Mouse (Mus musculus): Measurements from ENCODE around the gene Ano4. TPM values are rescaled to one million over a fixed set of nuclear protein-coding genes. Genes with fewer than 3 reads are reported as not detected.

The Ano4 gene
- polyA plus RNA-seq, 1 experiment from 2014 or later: 8.9 TPM

DNA sequence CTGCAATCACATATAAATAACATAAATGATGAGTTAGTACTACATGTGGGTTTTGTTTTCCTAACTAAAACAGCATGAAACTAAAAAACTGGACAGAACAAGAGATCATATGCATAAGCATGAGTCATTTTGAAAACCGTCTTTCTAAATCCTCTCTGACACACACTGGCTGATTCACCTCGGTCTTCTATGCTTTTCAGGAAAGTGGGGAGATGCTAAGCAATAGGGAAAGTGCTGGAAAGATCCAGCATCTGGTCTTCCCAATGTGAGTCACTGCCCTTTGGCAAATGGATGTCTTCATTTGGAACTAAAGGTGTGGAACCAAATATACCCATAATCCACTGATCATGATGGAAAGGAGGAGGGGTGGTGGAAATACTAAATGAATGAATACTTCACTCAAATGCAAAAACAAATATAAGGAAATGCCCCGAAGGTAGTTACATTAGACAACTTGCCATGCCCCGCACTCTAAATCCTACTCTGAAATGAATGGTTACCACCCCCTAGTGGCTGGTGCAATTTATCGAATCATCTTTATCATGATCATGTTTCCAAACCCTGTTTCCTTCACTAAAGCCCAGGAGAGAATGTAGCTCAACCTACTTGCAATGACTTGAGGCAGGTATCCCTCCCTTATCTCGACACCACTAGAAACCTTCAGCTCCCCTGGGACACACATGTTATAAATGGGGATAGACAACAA lies 122.1 kb downstream of the Ano4 start:
- ATAC-seq (ENCODE audit: low FRiP score, low TSS enrichment) (no peak), DNase-seq (no peak)
- 79% methylated on average over 6 of the region's 6 CpGs for WGBS
- Histone ChIP-seq H3K4me3 (replicated peaks; ENCODE audit: low read depth, low read length) (no peak overlapping the region), H3K9ac (replicated peaks; ENCODE audit: low read length) (no peak overlapping the region), H3K4me2 (ENCODE audit: low read length) (no peak overlapping the region), H3K27ac (replicated peaks; ENCODE audit: low read depth, low read length) (no peak overlapping the region), H3K36me3 (ENCODE audit: control insufficient read depth, insufficient read depth, low read length) (no peaks in the 10 kb centered on the region), H3K27me3 (ENCODE audit: control insufficient read depth, insufficient read depth, low read length) (no peaks in the 10 kb centered on the region), H3K4me1 (ENCODE audit: control insufficient read depth, insufficient read depth, low read length) (no peaks in the 10 kb centered on the region), H3K9me3 (ENCODE audit: control insufficient read depth, low read length) (no peaks in the 10 kb centered on the region)

DNA sequence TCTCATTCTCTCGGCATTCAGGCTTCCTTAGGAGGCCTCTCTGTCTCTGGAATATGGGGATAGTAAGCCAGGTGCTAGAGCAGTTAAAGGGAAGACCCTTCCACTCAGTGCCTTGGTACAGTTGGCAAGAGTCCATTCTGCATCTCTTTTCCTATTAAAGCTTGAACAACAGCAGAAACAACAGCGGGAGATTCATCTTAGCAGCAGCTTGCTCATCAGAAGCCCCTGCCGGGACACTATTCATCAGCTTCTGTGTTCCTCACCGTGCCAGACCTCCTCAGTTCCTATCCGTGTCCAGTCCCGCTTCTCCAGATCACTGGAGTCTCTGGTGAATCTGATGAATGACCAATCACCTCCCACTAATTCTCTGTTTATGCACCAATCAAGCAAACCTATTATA lies 128.5 kb downstream of the Ano4 start:
- Histone ChIP-seq H3K36me3 (ENCODE audit: control insufficient read depth, insufficient read depth, low read length) (no peaks in the 10 kb centered on the region), H3K4me3 (replicated peaks; ENCODE audit: low read depth, low read length) (no peak overlapping the region), H3K9me3 (ENCODE audit: control insufficient read depth, low read length) (no peaks in the 10 kb centered on the region), H3K9ac (replicated peaks; ENCODE audit: low read length) (no peak overlapping the region), H3K4me1 (ENCODE audit: control insufficient read depth, insufficient read depth, low read length) (no peaks in the 10 kb centered on the region), H3K4me2 (ENCODE audit: low read length) (no peak overlapping the region), H3K27me3 (ENCODE audit: control insufficient read depth, insufficient read depth, low read length) (no peaks in the 10 kb centered on the region), H3K27ac (replicated peaks; ENCODE audit: low read depth, low read length) (no peak overlapping the region)
- 72% methylated on average over 6 of the region's 6 CpGs for WGBS
- DNase-seq (no peak), ATAC-seq (ENCODE audit: low FRiP score, low TSS enrichment) (no peak)

DNA sequence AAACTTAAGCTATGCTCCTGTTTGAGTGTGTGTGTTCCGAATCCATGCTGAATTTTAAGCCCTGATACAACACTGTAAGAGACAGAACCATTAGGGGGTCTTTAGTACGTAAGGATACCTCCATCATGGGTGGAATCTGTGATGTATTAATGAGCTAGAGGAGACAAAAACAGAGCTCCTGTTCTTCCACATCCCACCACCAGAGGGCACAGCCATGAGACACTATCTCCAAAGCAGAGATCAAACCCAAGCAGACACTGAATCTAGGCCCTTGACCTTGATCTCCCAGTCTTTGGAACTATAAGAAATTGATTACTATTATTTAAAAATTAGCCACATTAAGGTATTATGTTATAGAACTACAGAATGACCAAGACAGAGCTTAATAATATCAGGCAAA lies 138.7 kb downstream of the Ano4 start:
- WGBS: 49% methylated on average over 2 of the region's 2 CpGs

DNA sequence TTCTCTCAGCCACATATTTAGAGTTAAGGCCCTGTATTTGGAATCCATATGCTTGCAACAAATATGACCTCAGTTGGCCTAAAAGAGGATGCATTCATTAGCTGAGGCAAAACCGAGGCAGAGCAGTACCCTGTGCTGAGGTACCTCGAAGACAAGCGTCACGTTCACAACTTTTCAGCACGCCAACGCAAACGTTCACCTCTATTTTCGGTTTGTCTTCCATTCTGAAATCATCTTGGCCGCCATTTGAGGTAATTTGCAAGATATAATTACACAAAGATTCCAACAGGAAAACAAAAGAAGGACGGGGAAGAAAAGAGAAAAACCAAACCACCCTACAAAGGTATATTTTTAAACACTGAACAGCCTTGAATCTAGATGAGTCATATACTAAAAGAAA lies 148.1 kb downstream of the Ano4 start:
- no peaks in the 10 kb centered on the region for H3K4me1 ChIP-seq (ENCODE audit: control insufficient read depth, insufficient read depth, low read length)
- no peaks in the 10 kb centered on the region for H3K27me3 ChIP-seq (ENCODE audit: control insufficient read depth, insufficient read depth, low read length)
- H3K9ac ChIP-seq (replicated peaks; ENCODE audit: low read length): no peak overlapping the region
- H3K4me3 ChIP-seq (replicated peaks; ENCODE audit: low read depth, low read length): no peak overlapping the region
- H3K4me2 ChIP-seq (ENCODE audit: low read length): no peak overlapping the region
- H3K27ac ChIP-seq (replicated peaks; ENCODE audit: low read depth, low read length): no peak overlapping the region
- H3K9me3 ChIP-seq (ENCODE audit: control insufficient read depth, low read length): no peaks in the 10 kb centered on the region
- WGBS: 95% methylated on average over 10 of the region's 10 CpGs
- no peaks in the 10 kb centered on the region for H3K36me3 ChIP-seq (ENCODE audit: control insufficient read depth, insufficient read depth, low read length)
- DNase-seq (no peak), ATAC-seq (ENCODE audit: low FRiP score, low TSS enrichment) (no peak)

More for the DNA sequence above, 138.7 kb downstream of the Ano4 start:
- Histone ChIP-seq H3K4me1 (ENCODE audit: control insufficient read depth, insufficient read depth, low read length) (no peaks in the 10 kb centered on the region), H3K27ac (replicated peaks; ENCODE audit: low read depth, low read length) (no peak overlapping the region), H3K4me3 (replicated peaks; ENCODE audit: low read depth, low read length) (no peak overlapping the region), H3K27me3 (ENCODE audit: control insufficient read depth, insufficient read depth, low read length) (no peaks in the 10 kb centered on the region), H3K9ac (replicated peaks; ENCODE audit: low read length) (no peak overlapping the region), H3K36me3 (ENCODE audit: control insufficient read depth, insufficient read depth, low read length) (no peaks in the 10 kb centered on the region), H3K9me3 (ENCODE audit: control insufficient read depth, low read length) (no peaks in the 10 kb centered on the region), H3K4me2 (ENCODE audit: low read length) (no peak overlapping the region)
- DNase-seq: peak; percentile 60
- ATAC-seq (ENCODE audit: low FRiP score, low TSS enrichment): no peak

DNA sequence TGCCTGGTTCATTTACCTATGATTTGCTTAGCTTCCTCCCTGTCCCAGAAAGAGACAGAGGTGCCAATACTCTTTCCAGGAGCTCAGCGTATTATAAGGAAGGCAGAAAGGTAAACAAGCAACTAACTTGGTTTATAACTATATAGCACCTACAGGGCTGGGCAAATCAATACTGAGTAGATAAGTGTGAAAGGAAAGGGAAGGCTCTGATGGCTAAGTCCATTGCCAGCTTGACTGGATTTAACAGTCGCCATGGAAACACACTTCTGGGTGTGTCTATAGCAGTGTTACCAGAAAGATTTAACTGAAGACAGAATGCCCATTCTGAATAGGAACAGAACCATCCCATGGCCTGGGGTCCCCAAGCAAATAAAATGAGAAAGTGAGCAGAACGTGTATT lies 149.5 kb downstream of the Ano4 start:
- ATAC-seq (ENCODE audit: low FRiP score, low TSS enrichment): no peak
- no peaks in the 10 kb centered on the region for H3K27me3 ChIP-seq (ENCODE audit: control insufficient read depth, insufficient read depth, low read length)
- no peak overlapping the region for H3K4me2 ChIP-seq (ENCODE audit: low read length)
- H3K27ac ChIP-seq (replicated peaks; ENCODE audit: low read depth, low read length): no peak overlapping the region
- H3K9ac ChIP-seq (replicated peaks; ENCODE audit: low read length): no peak overlapping the region
- peak; percentile 18 for DNase-seq
- no peaks in the 10 kb centered on the region for H3K4me1 ChIP-seq (ENCODE audit: control insufficient read depth, insufficient read depth, low read length)
- no peaks in the 10 kb centered on the region for H3K9me3 ChIP-seq (ENCODE audit: control insufficient read depth, low read length)
- no peak overlapping the region for H3K4me3 ChIP-seq (replicated peaks; ENCODE audit: low read depth, low read length)
- WGBS: 76% methylated on average over 3 of the region's 3 CpGs
- H3K36me3 ChIP-seq (ENCODE audit: control insufficient read depth, insufficient read depth, low read length): no peaks in the 10 kb centered on the region

DNA sequence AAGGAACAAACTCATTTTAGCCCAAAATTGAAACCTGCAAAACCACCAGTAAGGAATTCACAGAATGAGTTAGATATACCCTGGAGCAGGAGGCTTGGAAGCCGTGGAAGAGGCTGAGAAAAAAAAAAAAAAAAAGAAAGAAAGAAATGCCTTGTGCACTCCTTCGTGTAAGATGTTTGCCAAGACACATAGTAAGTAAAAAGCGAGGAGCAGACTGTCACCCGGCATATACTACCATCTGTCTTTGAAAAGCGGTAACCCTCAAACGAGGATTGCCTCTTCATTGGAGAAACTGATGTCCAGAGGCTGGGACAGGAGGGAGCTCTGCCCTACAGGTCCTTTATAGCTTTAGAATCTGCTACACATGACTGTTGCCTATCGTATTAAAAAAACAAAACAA lies 150.1 kb downstream of the Ano4 start:
- no peak for ATAC-seq (ENCODE audit: low FRiP score, low TSS enrichment)

DNA sequence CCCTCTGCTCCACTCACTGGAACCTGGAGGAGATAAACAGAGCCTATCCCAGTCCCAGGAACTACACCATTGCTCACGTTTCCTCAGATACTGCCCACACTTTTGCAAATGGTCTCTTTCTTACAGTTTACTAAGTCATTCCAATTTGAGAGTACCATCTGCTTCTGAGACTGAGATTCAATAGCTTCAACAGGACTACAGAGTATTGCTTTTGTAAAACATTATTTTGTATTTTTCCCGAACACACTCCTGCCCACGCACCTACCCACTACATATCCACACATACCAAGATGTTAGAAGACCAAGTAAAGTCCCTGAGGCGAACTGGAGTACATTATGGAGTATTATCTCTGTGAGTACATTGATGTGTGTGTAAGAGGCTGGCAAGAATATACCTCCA lies 166.6 kb downstream of the Ano4 start:
- H3K9me3 ChIP-seq (ENCODE audit: control insufficient read depth, low read length): no peaks in the 10 kb centered on the region
- ATAC-seq (ENCODE audit: low FRiP score, low TSS enrichment) (no peak), DNase-seq (no peak)
- H3K9ac ChIP-seq (replicated peaks; ENCODE audit: low read length): no peak overlapping the region
- no peak overlapping the region for H3K4me3 ChIP-seq (replicated peaks; ENCODE audit: low read depth, low read length)
- H3K36me3 ChIP-seq (ENCODE audit: control insufficient read depth, insufficient read depth, low read length): no peaks in the 10 kb centered on the region
- no peaks in the 10 kb centered on the region for H3K27me3 ChIP-seq (ENCODE audit: control insufficient read depth, insufficient read depth, low read length)
- no peaks in the 10 kb centered on the region for H3K4me1 ChIP-seq (ENCODE audit: control insufficient read depth, insufficient read depth, low read length)
- no peak overlapping the region for H3K27ac ChIP-seq (replicated peaks; ENCODE audit: low read depth, low read length)
- H3K4me2 ChIP-seq (ENCODE audit: low read length): no peak overlapping the region
- WGBS: 85% methylated on average over 4 of the region's 4 CpGs

More for the DNA sequence above, 150.1 kb downstream of the Ano4 start:
- no peak overlapping the region for H3K27ac ChIP-seq (replicated peaks; ENCODE audit: low read depth, low read length)
- H3K36me3 ChIP-seq (ENCODE audit: control insufficient read depth, insufficient read depth, low read length): no peaks in the 10 kb centered on the region
- no peak for DNase-seq
- no peaks in the 10 kb centered on the region for H3K27me3 ChIP-seq (ENCODE audit: control insufficient read depth, insufficient read depth, low read length)
- H3K4me2 ChIP-seq (ENCODE audit: low read length): no peak overlapping the region
- H3K9me3 ChIP-seq (ENCODE audit: control insufficient read depth, low read length): no peaks in the 10 kb centered on the region
- no peaks in the 10 kb centered on the region for H3K4me1 ChIP-seq (ENCODE audit: control insufficient read depth, insufficient read depth, low read length)
- no peak overlapping the region for H3K4me3 ChIP-seq (replicated peaks; ENCODE audit: low read depth, low read length)
- WGBS: 84% methylated on average over 7 of the region's 7 CpGs
- H3K9ac ChIP-seq (replicated peaks; ENCODE audit: low read length): no peak overlapping the region

DNA sequence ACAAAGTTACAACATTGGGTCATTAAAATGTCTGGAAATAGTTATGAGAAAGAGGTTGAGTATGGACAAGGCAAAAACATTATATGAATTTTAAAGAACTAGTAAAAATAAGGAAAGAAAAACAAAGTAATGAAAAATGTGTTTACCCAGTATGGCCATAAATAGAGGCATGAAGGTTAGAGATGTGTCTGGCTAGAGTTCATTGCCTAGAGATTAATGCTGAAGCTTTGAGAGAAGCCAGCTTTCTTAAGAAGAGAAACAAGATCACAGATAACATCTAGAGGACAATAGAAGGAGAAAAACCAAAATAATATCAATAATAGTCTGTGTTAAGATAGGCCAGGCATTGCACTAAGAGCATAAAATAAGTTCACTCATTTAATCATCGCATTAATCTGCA lies 180.0 kb downstream of the Ano4 start:
- WGBS: 94% methylated on average over 1 of the region's 1 CpGs
- Histone ChIP-seq H3K9me3 (ENCODE audit: control insufficient read depth, low read length) (peaks cover 3% of the 10 kb centered on the region; the same call in 1 of the 2 replicates), H3K9ac (replicated peaks; ENCODE audit: low read length) (no peak overlapping the region), H3K4me3 (replicated peaks; ENCODE audit: low read depth, low read length) (no peak overlapping the region), H3K27me3 (ENCODE audit: control insufficient read depth, insufficient read depth, low read length) (no peaks in the 10 kb centered on the region), H3K4me2 (ENCODE audit: low read length) (no peak overlapping the region), H3K27ac (replicated peaks; ENCODE audit: low read depth, low read length) (no peak overlapping the region), H3K4me1 (ENCODE audit: control insufficient read depth, insufficient read depth, low read length) (no peaks in the 10 kb centered on the region), H3K36me3 (ENCODE audit: control insufficient read depth, insufficient read depth, low read length) (no peaks in the 10 kb centered on the region)
- ATAC-seq (ENCODE audit: low FRiP score, low TSS enrichment) (no peak), DNase-seq (no peak)

DNA sequence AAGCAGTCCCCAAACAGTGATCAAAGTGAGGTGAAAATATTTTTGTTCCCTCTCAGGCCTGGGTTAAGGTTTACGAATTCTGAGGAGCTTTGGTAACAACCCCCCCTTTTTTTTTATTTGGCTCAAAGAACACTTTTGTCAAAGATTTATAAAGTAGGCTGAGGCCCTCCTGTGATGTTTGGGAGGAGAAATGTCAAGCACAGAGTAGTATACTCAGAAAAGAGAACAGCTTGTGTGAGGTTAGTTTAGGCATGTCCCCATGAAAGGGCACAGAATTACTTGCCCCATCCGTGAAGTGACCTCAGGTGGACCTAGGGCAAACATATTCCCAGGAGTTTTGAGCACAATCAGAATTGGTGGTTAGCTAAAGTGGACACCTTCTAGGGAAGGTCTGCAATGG lies 189.1 kb downstream of the Ano4 start:
- WGBS: 82% methylated on average over 2 of the region's 2 CpGs
- Histone ChIP-seq H3K4me1 (ENCODE audit: control insufficient read depth, insufficient read depth, low read length) (no peaks in the 10 kb centered on the region), H3K27me3 (ENCODE audit: control insufficient read depth, insufficient read depth, low read length) (no peaks in the 10 kb centered on the region), H3K9me3 (ENCODE audit: control insufficient read depth, low read length) (no peaks in the 10 kb centered on the region), H3K9ac (replicated peaks; ENCODE audit: low read length) (no peak overlapping the region), H3K4me3 (replicated peaks; ENCODE audit: low read depth, low read length) (no peak overlapping the region), H3K4me2 (ENCODE audit: low read length) (no peak overlapping the region), H3K27ac (replicated peaks; ENCODE audit: low read depth, low read length) (no peak overlapping the region), H3K36me3 (ENCODE audit: control insufficient read depth, insufficient read depth, low read length) (no peaks in the 10 kb centered on the region)
- DNase-seq (no peak), ATAC-seq (ENCODE audit: low FRiP score, low TSS enrichment) (no peak)
